Mouse (Mus musculus) lung, postnatal 4 days (tissue): ENCODE results near the gene Slit3.
A peak's percentile ranks its signal among the peaks of the same experiment; 100 is the strongest.

Experiments used
- DNase-seq, 2 experiments: peaks; one replicate each; pipeline ENCODE4 v3.0.0; 2021

The Slit3 gene

DNA sequence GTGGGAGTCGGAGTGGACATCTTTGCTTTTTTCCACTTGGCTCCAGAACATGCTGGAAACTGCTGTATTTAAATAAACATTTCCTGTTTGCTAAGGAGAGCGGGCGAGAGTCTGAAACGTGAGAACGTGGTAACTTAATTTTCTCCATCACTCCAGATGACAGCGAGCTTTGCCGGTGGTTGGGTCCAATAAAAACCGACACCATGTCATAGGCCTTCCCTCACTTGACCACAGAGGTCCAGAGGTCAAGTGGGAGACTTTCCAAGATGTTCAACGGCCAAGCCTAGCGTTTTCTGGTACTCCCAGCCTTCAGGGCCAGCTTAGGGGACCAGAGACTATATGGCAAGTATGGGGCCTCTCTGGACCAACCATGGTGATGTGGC lies 4.1 kb downstream of the Slit3 start:
- peak; percentile 57 to 67 for DNase-seq

DNA sequence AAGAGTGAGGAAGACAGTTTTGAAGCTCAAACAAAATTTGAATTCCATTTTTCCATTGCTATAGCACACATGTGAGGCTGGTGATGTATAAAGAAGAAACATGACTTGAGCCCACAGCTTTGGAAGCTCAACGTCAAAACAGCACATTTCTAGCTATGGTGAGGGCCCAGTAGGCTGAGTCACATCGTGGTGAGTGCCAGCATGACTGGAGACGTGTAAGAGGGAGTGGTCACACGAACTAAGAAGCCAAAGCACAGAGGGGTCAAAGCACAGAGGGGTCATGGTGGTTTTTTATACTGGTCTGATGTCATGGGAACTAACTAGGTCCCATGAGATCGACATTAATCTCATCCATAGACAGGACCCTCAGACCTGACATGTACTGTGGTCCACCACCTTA lies 10.7 kb downstream of the Slit3 start:
- DNase-seq: no peak

DNA sequence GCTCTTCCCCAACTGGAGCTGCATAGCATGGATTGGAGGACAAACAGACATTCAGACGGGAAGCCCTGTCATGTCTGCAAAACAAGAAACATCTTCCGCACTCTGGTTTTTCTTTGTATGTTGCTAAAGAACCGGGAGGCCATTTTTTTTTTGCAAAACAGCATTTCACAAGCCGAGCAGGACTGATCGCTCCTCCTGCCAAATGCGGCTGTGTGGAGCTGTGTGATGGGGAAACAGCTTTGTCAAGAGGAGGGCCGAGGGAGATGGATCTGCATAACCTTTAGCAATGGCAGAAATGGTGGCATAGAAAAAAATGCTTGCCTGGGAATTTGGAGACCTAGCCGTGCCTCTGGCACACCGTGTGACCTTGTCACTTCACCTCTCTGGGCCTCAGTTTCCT lies 15.6 kb downstream of the Slit3 start:
- peak; percentile 19 to 60 for DNase-seq

DNA sequence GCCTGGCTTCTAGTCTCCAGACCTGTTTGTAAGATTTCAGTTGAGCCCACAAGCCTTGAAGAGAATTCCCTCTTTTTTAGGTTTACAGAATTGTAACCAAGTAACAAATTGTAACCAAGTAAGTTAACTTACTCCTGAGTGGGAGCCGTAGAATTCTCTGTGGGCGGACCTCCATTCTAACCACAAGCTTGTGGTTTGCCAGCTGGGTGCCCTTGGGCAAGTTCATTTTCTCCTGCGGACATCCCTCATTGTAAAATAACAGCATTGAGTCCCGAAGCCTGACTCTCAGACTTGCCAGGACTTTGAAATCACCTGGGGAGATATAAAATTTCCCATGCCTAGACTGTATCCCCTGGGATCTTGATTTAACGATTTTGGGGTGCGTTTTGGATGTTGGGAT lies 19.1 kb downstream of the Slit3 start:
- no peak for DNase-seq

DNA sequence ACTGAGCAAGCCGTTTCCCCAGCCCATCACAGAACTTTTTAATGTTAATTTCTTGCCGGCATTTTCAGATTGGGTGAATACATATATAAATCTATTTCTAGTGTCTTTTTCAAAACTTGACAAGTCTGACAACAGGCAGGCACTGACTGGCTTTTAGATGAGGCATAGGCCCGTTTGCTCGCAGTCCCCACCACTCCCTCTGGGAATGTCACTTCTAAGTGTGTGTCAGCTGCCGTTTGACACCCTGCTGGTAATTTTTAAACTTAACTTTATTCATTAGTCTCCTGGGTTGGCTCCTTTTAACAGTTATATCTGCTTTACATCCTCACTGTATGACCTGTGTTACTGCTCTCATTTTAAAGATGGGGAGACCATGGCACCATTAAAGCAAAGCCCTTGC lies 21.2 kb downstream of the Slit3 start:
- no peak for DNase-seq

DNA sequence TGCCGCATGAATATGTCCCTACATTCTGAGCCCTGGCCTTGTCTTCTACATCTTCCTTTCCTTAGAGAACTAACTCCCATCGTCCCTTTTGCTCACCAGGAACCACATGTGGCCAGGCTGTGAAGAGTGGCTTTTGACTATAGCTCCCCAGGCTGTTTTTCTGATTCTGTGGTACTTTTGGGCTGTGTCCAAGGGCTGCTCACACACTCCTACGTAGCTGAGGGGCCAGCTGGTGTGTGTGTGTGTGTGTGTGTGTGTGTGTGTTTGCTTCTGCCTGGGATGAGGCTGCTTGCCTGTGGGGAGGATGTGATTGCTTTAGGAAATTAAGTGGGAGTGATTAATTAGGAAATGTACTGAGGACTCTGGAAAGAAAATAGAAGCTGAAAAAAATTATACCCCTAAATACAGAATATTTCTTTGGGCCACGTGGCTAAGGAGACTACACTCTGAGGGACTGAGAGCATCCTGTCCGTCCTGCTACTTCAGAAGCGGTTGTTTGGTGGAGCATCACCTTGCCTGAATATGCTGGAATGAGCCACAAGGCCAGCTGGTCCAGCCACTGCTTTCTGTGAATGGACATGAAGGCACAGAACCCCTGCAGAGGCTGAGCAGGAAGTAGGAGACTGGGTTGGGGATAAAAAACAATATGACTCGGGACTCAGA lies 21.8 kb downstream of the Slit3 start:
- peak; percentile 36 to 72 for DNase-seq

DNA sequence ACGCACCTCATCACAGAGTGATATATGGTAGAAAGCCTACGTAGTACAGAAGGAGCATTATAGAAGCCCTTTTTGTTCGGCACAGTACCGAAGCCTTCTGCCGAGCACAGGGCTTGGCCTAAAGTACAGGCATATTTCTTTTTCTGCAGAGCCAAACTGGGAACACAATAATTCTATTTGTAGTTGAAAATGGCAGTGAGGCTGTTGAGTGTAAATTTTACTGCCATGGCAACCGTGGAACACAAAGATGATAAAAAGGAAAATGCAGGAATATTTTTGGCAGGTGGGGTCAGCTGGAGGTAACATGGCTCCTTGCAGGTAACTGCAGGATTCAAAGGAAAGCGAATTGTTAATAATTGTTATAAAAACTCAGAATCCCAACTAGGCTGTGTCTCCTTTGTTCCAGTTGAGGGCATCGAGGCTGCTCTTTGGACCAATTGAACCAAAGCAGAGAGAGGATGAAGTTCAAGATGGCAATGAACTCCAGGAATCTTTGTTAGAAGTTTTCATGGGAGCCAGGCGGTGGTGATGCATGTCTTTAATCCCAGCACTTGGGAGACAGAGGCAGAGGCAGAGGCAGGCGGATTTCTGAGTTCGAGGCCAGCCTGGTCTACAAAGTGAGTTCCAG lies 26.9 kb downstream of the Slit3 start:
- DNase-seq: no peak

DNA sequence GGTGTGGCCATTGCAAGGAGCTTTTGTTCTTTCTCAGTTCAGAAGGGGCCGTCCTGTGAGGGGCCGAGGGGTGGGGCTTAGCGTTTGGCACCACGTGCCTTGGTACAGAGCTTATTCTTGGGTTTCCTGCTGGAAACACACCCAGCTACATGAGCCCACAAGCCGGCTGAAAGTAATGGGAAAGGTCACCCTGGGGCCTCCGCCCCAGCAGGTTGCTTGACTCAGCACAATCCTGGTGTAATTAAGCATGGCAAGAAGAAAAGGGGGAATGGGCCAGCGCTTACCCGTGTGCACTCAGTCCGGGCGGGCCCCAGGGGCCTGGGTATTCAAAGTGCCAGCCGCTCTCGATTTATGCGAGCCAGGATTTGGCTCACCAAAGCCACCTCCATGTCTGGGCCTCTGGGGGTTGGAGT lies 30.5 kb downstream of the Slit3 start:
- DNase-seq: no peak

DNA sequence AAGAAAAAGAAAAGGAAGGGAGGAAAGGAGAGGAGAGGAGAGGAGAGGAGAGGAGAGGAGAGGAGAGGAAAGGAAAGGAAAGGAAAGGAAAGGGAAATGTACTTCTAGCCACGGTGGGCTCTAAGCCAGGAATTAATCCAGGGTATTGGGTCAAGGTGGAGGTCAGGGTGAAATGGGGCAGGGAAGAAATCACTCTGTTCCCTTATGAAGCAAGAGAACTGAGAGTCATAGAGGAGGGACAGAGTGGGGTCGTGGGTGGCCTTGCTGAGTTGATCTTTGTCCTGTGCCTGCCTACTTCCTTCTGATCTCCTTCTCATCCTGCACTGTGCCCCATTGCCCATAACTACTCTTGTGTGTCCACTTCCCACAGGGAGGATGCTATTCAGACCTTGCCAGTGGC lies 31.9 kb downstream of the Slit3 start:
- DNase-seq: no peak

DNA sequence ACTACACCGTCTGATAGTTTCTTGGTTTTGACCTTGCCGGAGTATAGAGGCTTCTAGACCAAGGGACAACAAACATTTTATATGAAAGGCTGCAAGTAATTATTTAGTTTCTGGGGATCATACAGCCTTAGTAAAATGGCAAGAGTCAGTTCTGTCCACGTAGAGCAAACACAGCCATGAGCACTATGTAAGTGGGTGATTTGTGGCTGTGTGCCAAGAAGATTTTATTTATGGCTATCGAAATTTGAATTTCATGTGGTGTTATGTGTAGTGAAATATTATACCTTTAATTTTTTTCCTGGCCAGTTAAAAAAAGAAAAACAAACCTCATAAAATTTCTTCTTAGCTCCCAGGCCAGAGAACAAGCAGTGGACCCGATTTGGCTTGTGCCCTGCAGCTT lies 33.4 kb downstream of the Slit3 start:
- DNase-seq: no peak

DNA sequence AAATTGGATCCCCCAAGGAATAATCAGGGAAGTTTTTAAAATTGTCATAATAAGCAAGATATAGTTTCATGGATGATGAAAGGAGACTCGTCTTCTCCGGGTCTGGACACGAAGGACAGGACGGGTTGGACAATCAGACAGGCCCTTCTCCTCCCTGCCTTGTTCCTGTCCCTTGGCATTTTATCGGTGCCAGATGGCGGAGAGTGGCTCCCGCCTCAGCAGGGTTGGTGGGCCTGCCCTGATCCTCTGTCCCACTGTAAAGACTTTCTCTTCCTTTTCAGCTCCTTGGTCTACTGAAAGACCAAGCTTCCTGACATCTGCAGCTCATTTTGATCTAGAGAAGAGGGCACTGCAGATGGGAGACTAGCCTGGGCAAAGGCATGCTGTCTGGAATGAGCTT lies 34.3 kb downstream of the Slit3 start:
- DNase-seq: no peak

DNA sequence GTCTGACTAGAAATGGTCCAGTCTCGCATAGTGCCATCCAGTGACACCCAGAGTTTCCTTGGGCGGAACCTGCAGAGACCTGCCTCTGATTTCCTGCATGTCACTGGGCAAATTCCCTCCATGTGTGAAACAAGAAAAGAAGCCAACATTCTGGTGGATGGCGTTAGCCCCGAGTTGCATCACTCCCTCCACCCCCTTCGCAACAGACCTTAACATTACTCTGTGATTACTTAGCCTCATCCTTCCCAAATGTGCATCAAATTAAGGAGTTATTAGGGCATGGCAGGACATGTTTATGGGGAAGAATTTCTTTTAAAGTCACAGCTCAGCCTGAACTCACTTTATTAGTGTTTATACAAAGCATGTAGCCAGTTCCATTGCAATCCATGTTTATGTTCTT lies 35.7 kb downstream of the Slit3 start:
- no peak for DNase-seq

DNA sequence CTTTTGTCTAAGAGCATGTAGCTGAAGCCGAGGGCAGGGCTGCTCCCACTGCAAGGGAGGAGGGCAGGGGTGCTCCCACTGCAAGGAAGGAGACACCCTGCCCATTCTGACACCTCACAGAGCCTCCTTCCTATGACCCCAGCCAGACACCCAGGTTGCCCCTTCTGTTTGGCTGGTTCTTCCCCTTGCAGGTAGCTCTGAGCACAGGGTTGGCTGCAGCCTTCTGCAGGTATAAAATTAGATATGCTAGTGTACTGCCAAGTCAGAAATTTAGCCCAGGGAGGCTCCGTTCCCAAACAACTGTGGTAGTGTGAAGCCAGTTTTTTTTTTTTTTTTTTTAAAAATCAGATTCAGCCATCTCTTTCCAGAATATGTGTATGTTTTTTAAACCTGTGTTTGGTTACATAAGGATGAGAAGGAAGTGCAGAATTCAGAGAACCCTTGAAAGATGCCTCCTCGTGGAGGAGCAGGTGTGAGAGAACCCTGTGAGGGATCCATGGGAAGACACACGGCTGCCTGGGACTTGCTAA lies 39.7 kb downstream of the Slit3 start:
- no peak for DNase-seq

DNA sequence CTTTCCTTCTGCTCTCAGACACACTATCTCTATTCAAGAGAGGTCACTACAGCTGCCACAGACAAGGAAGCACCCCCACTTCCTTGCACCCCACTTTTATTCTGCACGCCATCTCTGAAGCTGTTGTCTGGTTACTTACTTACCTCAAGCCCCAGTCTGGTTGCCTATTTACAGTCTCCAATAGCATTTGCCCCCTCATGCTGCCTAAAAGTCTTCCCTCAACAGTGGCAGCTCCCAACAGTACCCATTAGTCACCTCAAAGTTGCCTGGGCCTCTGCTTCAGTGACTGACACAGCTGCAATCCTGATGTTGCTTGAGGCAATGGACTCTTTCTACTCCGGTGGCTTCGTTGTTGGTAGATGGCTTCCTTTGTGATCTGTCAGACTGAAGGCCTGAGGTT lies 42.4 kb downstream of the Slit3 start:
- no peak for DNase-seq

DNA sequence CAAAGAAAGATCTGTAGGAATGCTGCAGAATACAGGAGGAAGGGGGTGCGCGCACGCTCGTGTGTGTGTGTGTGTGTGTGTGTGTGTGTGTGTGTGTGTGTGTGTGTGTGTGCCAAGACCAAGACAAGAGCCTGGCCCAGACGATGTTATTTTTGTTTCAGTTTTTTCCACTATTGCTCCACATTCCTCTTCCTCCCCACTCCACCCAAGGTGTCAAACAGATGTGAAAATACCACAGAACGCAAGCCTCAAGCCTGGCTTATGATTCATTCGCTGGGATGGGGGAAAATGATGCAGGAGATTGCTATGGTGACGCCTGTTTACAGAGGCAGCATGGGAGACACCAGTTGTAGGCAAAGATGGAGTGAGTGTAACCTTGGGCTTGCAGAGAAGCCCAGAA lies 46.2 kb downstream of the Slit3 start:
- DNase-seq: no peak

DNA sequence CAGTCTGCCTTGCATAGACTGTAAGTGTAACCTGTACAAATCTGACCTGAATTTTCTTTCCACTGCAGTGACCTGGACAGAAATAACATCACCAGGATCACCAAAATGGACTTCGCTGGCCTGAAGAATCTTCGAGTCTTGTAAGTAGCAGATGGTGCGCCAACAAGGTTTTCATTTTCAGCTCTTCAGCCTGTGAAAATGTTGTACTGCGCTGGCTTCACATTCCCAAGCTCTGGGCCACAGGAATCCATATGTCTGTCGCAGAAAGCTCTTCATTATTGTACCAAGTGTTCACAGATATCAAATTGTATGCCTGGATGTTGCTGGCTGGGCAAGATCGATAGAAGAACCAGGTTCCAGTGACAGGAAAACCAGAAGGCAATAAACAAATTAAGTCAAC lies 50.5 kb downstream of the Slit3 start:
- DNase-seq: no peak

DNA sequence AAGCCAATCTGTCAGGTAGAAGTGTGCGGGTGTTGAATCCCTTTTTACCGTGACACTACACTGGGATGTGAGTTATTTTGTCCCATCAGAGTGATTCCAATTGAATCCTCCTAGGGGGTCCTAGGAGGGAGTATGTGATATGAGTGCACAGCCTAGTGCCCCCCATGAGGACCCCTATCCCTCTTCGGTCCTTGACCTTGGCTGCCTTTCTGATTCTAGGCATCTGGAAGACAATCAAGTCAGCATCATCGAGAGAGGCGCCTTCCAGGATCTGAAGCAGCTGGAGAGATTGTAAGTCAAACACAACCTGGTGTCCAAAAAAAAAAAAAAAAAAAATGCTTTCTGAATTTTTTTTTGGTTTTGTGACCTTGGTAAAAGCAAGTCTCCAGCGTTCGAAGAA lies 56.5 kb downstream of the Slit3 start:
- peak; percentile 29 to 67 for DNase-seq

DNA sequence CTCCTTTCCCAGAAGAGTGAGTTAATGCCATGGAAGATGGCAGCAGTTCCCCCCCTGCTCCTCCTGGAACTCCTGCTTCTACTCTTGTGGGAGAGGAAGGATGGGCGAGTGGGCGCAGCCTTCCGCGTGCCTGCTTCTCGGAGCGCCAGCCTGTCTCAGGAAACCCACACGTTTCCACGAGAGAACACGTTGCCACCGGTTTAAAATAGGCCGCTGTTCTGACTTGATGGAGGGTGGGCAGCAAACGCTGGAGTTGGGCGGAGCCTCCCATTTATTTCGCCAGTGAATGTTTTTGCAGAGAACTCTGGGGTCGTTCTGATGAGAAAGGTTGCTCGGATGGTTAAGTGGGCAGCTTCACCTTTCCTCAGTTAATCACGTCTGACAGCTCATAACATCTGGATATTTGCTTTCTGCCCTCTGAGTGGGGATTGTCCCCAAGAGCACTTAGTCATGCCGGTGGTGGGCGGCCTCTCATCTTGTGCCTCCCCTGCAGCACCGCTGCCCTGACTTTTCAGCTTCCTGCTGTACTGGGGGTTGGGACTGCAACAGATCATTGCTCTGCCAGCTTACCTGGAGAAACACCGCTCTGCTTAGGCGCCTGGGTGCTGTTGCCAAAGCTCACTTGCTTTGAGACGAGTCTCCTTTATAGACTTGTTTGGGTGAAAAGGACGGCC lies 57.3 kb downstream of the Slit3 start:
- DNase-seq: no peak

DNA sequence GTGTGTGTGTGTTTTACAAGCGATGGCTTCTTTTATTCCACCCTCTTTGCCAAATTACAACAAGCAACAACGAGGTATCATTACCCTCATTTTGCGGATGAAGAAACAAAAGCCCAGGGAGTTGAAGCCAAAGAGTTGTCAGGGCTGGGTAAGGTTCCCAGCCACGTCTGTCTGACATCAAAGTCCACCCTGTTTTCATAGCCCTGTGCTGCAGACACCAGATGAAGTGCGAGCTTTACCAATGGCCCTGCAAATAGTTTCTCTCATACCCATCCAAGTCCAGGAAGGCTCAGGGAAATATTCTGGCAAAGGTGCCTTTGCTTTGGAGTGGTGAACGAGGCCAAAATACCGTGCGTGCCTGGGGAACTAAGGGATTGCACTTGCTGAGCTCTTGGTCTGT lies 58.3 kb downstream of the Slit3 start:
- DNase-seq: peak in 1 of 2 experiments; percentile 27

DNA sequence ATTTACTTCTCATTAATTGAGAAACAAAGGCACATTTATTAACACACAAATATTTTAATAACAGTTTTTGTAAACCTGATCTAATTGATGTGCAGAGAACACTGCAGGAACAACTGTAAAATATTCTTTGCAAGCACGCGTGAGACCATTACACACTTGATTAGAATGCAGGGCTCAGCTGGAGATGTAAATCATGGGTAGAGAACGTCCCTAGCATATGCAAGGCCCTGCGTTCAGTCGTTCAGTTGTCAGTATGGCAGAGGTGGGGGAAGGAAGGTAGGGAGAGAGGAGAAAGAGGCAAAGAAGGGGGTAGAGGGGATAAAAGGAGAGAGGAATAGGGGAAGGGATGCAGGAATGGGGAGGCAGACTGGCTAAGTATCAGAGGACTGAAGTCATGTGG lies 61.9 kb downstream of the Slit3 start:
- no peak for DNase-seq

DNA sequence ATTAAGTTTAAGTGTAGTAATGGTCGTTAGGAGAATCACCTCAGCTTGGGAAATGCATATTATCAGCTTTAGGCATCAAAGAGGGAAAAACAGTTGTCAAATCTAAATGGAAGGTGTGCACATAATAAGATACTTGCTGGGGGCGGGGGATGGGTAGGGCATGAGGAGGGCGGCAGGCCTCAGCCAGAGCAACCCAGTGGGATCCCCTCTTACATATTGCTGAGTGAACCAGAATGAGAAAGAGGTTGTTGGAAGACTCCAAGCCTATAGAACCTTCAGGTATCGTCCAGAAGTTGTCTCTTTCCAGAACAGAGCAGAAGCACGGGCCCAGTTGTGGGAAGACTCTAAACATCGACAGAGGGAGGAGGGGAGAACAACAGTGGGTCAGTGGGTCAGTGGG lies 73.8 kb downstream of the Slit3 start:
- DNase-seq: no peak

DNA sequence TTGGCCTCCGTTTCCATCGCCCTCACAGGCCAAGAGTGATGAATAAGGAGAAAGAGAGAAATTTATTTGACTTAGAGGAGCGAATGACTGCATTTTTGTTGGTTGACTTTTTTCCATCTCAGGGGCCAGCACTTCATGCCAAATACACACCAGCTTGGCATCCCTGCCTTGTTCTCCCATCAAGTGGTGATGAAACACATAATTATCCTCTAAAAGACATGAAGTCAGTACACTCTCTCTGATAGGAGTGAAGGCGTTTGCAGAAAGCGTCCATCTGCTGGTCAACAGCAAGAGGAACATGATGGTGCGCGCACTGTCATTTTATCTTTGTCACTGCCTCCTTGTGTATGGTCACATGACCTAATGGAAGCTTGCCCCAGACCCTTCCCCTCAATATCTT lies 75.8 kb downstream of the Slit3 start:
- DNase-seq: peak; percentile 65 to 84

DNA sequence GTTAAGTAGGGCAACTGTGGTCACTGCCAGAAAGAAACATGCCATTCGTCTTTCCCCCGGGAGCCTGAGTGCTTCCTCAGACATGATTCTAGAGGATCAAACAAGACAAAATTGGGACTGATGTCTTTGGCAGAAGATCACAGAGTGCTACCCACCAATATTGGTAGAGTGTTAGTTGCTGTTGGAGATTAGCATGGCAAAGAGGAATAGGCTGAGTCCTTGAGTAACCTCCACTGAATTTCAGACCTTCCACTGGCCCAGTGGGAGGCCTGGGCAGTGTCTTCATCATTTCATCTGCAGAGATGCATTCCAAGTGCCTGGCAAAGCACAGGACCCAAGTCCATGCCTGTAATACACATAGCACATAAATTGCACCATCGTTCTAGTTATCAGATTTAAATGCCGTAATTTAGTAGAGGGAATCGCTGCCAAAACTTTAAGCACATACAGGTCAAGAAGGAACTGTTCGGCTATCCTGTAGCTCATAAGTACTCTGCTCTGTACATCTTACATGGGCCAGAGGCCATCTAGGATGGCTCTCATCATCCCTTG lies 77.6 kb downstream of the Slit3 start:
- no peak for DNase-seq

DNA sequence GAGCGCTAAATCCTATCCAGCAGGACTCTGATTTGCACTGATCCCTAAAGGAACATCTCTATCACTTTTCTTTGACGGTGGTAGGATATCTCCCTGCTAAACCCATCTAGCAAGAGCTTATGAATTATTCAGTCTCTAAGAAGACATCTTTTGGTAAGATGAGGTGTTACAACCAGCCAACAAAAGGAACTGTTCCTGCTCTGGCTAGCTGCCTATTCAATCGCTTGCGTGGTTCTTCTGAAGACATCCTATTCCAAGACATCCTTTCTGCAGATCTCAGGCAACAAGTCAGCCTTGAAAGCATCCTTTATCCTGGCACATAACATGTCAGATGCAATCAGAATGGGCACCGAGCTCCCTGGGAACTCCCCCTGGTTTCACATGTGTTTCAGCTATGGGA lies 81.3 kb downstream of the Slit3 start:
- DNase-seq: no peak
